Mouse (Mus musculus): ENCODE results near the gene Sirt5. TPM values are rescaled to one million over a fixed set of nuclear protein-coding genes. Genes with fewer than 3 reads are reported as not detected.

Gene Sirt5
- total RNA-seq, 2 experiments from 2014 or later: 13.3 to 14.0 TPM

DNA sequence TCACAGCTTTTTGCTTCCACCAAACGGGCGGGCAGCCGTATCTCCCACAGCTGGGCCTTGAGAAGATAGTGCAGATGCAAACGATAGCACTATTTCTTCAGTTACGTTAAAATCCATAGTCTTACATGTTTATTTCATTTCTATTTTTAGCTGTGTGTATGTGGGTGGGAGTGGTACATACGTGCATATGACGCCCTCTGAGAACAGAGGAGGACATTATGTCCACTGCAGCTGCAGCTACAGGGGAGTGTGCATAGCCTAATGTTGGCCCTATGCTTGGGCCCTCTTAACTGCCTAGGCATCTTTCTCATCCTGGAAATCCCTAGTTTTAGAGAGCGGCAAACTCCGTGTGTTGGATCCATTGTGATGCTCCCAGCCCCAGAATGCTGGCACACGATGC is 8.9 kb downstream of the Sirt5 start:
- DNase-seq: no peak

DNA sequence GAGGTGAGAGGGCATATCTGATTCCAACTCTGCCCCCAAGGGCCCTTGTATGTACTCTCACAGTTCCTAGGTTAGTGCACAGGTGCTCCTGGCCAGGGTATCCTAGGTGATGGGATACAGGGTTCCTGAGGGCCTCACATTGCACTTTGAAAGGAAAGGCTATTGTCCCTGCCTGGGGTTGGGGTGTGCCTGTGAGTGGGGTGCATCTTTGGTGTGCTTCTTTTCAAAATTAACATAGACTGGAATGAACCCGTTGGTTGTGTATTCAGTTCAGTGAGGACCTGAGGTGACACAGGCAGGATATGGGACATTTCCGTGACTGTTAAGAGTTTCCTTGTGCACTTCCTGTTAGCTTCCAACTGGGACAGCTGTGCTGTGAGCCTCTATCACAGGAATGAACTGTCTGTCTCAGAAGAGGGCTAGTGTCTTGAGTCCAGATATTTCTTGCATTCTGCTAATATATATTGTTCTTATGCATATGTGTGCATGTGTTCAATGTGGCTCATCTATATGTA is 9.7 kb downstream of the Sirt5 start:
- no peak for DNase-seq

GRCm38 (mm10) chr13:43379989-43380388 is 14.7 kb downstream of the Sirt5 start:
- no peak for DNase-seq

GRCm38 (mm10) chr13:43385321-43385720 is 20.0 kb downstream of the Sirt5 start:
- DNase-seq: no peak

- no peak for DNase-seq
These were observed 32.5 kb downstream of the Sirt5 start for GRCm38 (mm10) chr13:43397700-43398296.

DNA sequence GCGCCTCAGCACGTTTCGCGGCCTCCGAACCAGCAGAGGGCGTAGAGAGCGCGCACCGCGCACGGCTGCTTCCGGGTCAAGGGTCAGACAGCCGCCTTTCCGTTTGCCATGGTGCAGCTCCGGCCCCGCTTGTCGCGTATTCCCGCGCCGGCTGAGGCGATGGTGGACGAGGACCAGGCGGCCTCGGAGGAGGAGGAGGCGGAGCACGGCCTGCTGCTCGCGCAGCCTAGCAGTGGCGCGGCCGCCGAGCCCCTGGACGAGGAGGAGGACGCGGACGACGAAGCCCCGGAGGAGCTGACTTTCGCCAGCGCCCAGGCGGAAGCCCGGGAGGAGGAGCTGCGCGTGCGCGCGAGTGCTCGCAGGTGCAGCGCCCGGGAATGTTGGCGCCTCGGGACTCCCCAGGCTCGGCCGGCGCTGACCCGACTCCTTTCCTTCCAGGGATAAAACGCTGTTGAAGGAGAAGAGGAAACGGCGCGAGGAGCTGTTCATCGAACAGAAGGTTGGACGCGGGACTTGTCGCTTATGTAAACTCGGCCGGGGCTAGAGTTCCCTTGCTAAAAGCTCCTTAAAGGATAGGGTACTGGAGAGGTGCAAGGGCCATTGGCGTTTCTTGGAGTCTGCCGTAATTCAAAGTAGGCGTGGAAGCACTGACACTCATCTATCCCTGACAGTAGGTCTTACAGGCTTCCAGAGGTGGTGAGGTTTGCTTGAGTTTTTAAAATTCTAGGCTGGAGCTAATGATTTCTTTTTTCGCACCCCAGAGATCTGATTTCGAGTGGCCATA is 33.2 kb downstream of the Sirt5 start, which contains the start of gene Nol7:
Gene Nol7 (plus strand): TSS at position 94 of the 784 bp plus-strand sequence.
- peak; percentile 99 for DNase-seq

DNA sequence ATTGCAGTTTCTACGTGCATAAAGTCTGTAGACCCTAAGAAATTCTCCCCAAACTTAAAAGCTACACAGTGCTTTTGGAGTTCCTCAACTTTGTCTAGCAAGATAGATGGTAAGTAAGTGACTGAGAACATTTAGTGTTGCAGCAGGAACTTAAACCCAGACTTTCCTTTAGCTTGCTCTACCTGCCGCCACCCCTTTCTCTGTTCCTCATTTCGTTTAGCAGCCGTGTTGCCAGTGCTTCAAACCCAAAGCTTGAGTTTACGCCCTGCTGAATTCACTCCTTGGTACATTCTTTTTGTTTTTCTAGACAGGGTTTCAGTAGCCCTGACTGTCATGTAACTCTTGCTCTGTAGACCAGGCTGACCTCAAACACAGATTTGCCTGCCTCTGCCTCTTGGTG is 34.3 kb downstream of the Sirt5 start:
- no peak for DNase-seq

- DNase-seq: no peak
These were observed 47.0 kb downstream of the Sirt5 start for GRCm38 (mm10) chr13:43412311-43412710.

GRCm38 (mm10) chr13:43413611-43414010 is 48.3 kb downstream of the Sirt5 start:
- no peak for DNase-seq

DNA sequence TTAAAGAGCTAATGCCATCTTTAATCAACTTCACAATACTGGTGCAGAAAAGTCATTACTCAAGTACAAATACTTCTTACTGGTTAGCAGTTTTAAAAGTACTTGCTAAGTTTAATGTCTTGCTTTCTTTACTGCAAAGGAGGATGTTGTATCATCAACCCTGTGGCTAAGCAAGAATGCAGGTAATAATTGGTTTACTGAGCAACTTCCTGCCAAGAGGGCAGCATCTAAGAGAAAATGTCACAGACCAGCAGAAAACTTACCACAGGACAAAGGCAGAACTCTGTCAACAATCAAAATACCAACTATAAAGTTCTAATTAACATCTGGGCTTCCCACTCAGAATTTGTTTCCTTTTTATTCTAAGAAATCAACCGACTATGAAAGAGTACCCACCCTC is 50.0 kb downstream of the Sirt5 start:
- DNase-seq: no peak

DNA sequence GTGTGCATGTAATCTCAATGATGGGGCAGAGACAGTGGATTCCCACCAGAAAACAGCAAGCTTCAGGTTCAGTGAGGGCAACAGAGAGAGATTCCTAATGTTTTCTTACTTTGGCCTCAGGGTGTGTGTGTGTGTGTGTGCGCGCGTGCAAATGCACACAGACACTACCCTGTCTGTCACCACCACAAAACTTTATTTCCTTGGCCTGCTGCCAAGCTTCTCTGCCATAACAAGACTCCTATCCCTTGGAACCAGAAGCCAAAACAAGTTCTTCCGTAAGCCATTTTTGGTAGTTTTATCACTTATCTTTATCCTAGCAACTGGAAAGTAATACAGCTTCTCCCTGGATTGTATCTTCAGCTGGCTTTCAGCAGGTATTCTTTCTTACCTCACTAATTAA is 63.1 kb downstream of the Sirt5 start:
- no peak for DNase-seq

DNA sequence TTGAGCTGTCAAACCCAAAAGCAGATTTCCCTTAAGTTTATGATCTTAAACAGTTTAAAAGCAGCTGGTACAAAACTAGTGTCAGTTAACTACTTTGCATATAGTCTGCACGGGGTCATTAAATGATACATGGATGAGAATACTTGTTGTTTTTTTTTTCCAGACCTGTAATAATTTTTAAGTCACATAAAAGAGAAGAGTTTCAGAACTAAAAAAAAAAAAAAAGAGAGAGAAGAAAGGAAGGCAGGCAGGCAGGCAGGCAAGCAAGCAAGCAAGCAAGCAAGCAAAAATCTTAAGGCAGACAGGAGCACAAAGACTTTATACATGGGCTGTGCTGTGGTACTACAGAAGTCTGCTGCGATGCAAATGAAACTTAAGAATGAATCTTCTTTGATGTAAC is 68.1 kb downstream of the Sirt5 start:
- DNase-seq: no peak

GRCm38 (mm10) chr13:43440376-43440775 is 75.1 kb downstream of the Sirt5 start:
- no peak for DNase-seq

DNA sequence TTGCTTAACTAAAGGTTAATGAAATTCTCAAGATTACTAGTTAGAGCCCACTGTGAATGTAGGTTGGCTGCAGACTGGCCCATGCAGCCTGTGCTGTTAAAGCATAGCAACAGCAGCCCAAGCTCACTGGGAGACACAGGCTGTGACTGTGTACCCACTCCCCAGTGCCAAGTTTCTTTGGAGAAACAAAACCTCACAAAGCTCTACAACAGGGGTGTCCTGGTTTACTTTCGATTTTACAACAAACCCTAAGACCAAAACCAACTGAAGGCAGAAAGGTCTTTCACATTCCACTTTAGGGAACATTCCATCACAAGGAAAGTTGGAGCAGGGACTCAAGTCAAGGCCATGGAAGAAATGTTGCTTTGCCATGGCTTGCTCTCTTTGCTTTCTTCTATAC is 77.3 kb downstream of the Sirt5 start:
- no peak for DNase-seq

DNA sequence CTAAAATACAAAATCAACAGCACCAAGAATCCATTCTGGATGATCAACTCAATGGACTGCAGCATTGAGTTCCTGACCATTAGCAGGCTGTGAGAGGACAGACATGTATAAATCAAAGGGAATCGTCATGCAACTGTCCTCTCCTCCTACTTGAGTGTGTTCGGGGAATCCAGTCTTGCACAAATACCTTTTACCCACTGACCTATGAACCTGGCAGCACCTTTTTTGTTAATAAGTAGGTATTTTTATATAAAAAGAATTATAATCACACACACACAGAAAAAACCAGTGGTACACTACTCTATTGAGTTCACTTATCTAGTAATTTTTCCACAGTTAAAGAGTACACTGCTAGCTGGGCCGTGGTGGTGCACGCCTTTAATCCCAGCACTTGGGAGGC is 78.4 kb downstream of the Sirt5 start:
- no peak for DNase-seq

GRCm38 (mm10) chr13:43444717-43445116 is 79.4 kb downstream of the Sirt5 start:
- DNase-seq: no peak

Other genes starting within 250 kb of the Sirt5 start
- 10 to 100 TPM; 26.8 to 28.3 TPM for gene Tbc1d7, start 194.0 kb upstream of the Sirt5 start, total RNA-seq (2021)
- gene Gfod1, start 61.3 kb upstream of the Sirt5 start, total RNA-seq (2021): 1 to 10 TPM; 6.2 to 6.8 TPM
- 100 to 1,000 TPM; 149 to 160 TPM for gene Nol7, start 32.9 kb downstream of the Sirt5 start, total RNA-seq (2021)
- 10 to 100 TPM; 38.1 to 43.4 TPM for gene Ranbp9, start 115.8 kb downstream of the Sirt5 start, total RNA-seq (2021)
- gene Mcur1, start 194.7 kb downstream of the Sirt5 start, total RNA-seq (2021): 10 to 100 TPM; 22.0 to 22.6 TPM

Measured in gastrocnemius, postnatal 10 days (tissue).